Mouse (Mus musculus): ENCODE data around the gene Rln1.

The Rln1 gene

GRCm38 (mm10) chr19:29361468-29362130, 27.1 kb upstream of the Rln1 start:
- in situ Hi-C loops (cut with MboI, MseI) = no loop called here

- in situ Hi-C loops (cut with MboI, MseI) = no loop called here
These were observed 25.8 kb upstream of the Rln1 start for GRCm38 (mm10) chr19:29360251-29360650.

GRCm38 (mm10) chr19:29356281-29356680, 21.8 kb upstream of the Rln1 start:
- in situ Hi-C loops (cut with MboI, MseI) = loop anchor here (10.0 kb wide), 4 partner anchors 139 to 811 kb away; no protein-coding TSS in a partner anchor

- in situ Hi-C loops (cut with MboI, MseI) = loop anchor here (5.0 to 10.0 kb wide), 5 partner anchors 38 to 810 kb away; no protein-coding TSS in a partner anchor
These were observed 20.7 kb upstream of the Rln1 start for GRCm38 (mm10) chr19:29354895-29355877.

- in situ Hi-C loops (cut with MboI, MseI) = loop anchor here (5.0 to 10.0 kb wide), 5 partner anchors 34 to 806 kb away; no protein-coding TSS in a partner anchor
These were observed 16.5 kb upstream of the Rln1 start for GRCm38 (mm10) chr19:29350991-29351390.

GRCm38 (mm10) chr19:29345636-29346035, 11.2 kb upstream of the Rln1 start:
- in situ Hi-C loops (cut with MboI, MseI) = no loop called here

GRCm38 (mm10) chr19:29344868-29345267, 10.4 kb upstream of the Rln1 start:
- in situ Hi-C loops (cut with MboI, MseI) = no loop called here

- in situ Hi-C loops (cut with MboI, MseI) = no loop called here
These were observed 7.8 kb upstream of the Rln1 start for GRCm38 (mm10) chr19:29342281-29342680.

GRCm38 (mm10) chr19:29341029-29341428, 6.6 kb upstream of the Rln1 start:
- in situ Hi-C loops (cut with MboI, MseI) = no loop called here

GRCm38 (mm10) chr19:29336624-29337023, 2.2 kb upstream of the Rln1 start:
- in situ Hi-C loops (cut with MboI, MseI) = loop anchor here in 1 of 2 experiments (10.0 kb wide), 1 partner anchor 682 kb away; no protein-coding TSS in a partner anchor

- in situ Hi-C loops (cut with MboI, MseI) = no loop called here
These were observed 7.5 kb downstream of the Rln1 start for GRCm38 (mm10) chr19:29326822-29327552.

- in situ Hi-C loops (cut with MboI, MseI) = no loop called here
These were observed 8.1 kb downstream of the Rln1 start for GRCm38 (mm10) chr19:29326396-29326795.

GRCm38 (mm10) chr19:29325852-29326180, 8.7 kb downstream of the Rln1 start:
- in situ Hi-C loops (cut with MboI, MseI) = no loop called here

- in situ Hi-C loops (cut with MboI, MseI) = no loop called here
These were observed 9.2 kb downstream of the Rln1 start, which contains the start of gene Insl6 for GRCm38 (mm10) chr19:29325053-29325851. Gene Insl6, minus strand, starts transcription at chr19:29325356.

- in situ Hi-C loops (cut with MboI, MseI) = no loop called here
These were observed 10.9 kb downstream of the Rln1 start for GRCm38 (mm10) chr19:29323416-29324049.

- in situ Hi-C loops (cut with MboI, MseI) = no loop called here
These were observed 21.8 kb downstream of the Rln1 start for GRCm38 (mm10) chr19:29312661-29313060.

- in situ Hi-C loops (cut with MboI, MseI) = no loop called here
These were observed 22.7 kb downstream of the Rln1 start for GRCm38 (mm10) chr19:29311791-29312190.

GRCm38 (mm10) chr19:29308832-29309231, 25.6 kb downstream of the Rln1 start:
- in situ Hi-C loops (cut with MboI, MseI) = no loop called here

GRCm38 (mm10) chr19:29302119-29302518, 32.4 kb downstream of the Rln1 start:
- in situ Hi-C loops (cut with MboI, MseI) = no loop called here

- in situ Hi-C loops (cut with MboI, MseI) = no loop called here
These were observed 33.6 kb downstream of the Rln1 start for GRCm38 (mm10) chr19:29300919-29301318.
